Mouse (Mus musculus) forebrain, postnatal 0 days (tissue): Measurements from ENCODE around the gene Hibch. TPM values are rescaled to one million over a fixed set of nuclear protein-coding genes. Genes with fewer than 3 reads are reported as not detected.

Experiments
- ATAC-seq: fragments of 200-750 bp; cut with Nextera tagmentation; 2 replicates; pipeline ENCODE4 v1.8.0; 2017; ENCODE audit warnings: mild to moderate bottlenecking, moderate library complexity
- DNase-seq: peaks from one replicate; pipeline ENCODE4 v3.0.0-alpha.2; 2015
- H3K27ac ChIP-seq: fragments of 300-500 bp; sonication (generic); 2 replicates; pipeline ENCODE4 v1.5.1; 2014; ENCODE audit warnings: low read depth, mild to moderate bottlenecking, antibody characterized with exemption, low read length, moderate library complexity, mixed read lengths
- H3K27me3 ChIP-seq: fragments of 300-500 bp; sonication (generic); 2 replicates; pipeline ENCODE4 v1.6.1; 2014; ENCODE audit warnings: mild to moderate bottlenecking, low read length, mixed read lengths; ENCODE audit not compliant: insufficient read depth
- H3K36me3 ChIP-seq: fragments of 300-500 bp; sonication (generic); 2 replicates; pipeline ENCODE4 v1.6.1; 2014; ENCODE audit warnings: mild to moderate bottlenecking, moderate library complexity; ENCODE audit not compliant: insufficient read depth
- H3K4me1 ChIP-seq: fragments of 300-500 bp; sonication (generic); 2 replicates; pipeline ENCODE4 v1.6.1; 2014; ENCODE audit warnings: antibody characterized with exemption; ENCODE audit not compliant: insufficient read depth
- H3K4me2 ChIP-seq: fragments of 300-500 bp; sonication (generic); 2 replicates; pipeline ENCODE4 v1.6.1; 2014; ENCODE audit warnings: low read depth, mild to moderate bottlenecking, moderate library complexity
- H3K4me3 ChIP-seq: fragments of 300-500 bp; sonication (generic); 2 replicates; pipeline ENCODE4 v1.5.1; 2014; ENCODE audit warnings: low read depth, low read length, mixed read lengths
- H3K9ac ChIP-seq: fragments of 300-500 bp; sonication (generic); 2 replicates; pipeline ENCODE4 v1.6.1; 2014; ENCODE audit warnings: mild to moderate bottlenecking
- H3K9me3 ChIP-seq: fragments of 300-500 bp; sonication (generic); 2 replicates; pipeline ENCODE4 v1.6.1; 2016; ENCODE audit warnings: low read length
- CTCF ChIP-seq: sonication (generic); IDR thresholded peaks from 2 replicates; pipeline ENCODE4 v1.5.1; 2016; ENCODE audit warnings: antibody characterized with exemption, control low read depth, low read depth
- WGBS: fragments of 180-500 bp; shearing (Covaris S2); extraction: QIAGEN DNeasy Blood & Tissue Kit; methylation state at CpG from one replicate; pipeline ENCODE4 v1.1.7; 2014; 5-methylcytosine and 5-hydroxymethylcytosine counted together
- polyA plus RNA-seq: library from polyadenylated mRNA; unstranded; fragments of >200 nt; fragmentation: Nextera tagmentation; extraction: Ambion mirVana; gene quantifications from 2 replicates; pipeline ENCODE4 v1.2.1, GENCODE M21; 2015
- total RNA-seq: library from RNA; depleted of rRNA; stranded (reverse); fragments of >200 nt; gene quantifications from 2 replicates; pipeline ENCODE4 v1.2.3, GENCODE M21; 2014

Gene Hibch
- total and polyA plus RNA-seq, 2 experiments from 2014 or later, result 12.8 to 15.2 TPM

DNA sequence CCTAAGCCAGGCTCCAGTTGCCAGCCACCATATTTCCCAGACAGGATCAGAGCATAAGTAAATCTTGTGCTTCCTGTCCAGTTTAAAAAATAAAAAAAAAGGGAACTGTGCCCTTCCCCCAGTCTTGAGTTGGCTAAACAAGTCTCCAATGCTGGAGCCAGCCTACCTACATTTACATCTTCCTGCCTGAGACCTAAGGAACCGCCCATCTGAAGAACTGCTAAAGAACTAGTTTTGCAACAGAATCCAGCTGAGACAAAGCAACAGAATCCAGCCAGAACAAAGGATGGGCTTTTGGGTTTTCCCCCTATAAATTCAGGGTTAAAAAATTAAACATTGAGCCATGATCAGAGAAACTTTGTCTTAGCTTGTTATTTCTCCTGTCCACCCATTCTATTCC lies 94.3 kb downstream of the Hibch start:
- ATAC-seq, result no peak
- Histone ChIP-seq H3K4me1 (no peaks in the 10 kb centered on the region), H3K9ac (no peak overlapping the region), H3K27me3 (no peaks in the 10 kb centered on the region), H3K4me2 (no peak overlapping the region), H3K9me3 (no peaks in the 10 kb centered on the region), H3K4me3 (no peak overlapping the region), H3K27ac (no peak overlapping the region), H3K36me3 (no peaks in the 10 kb centered on the region)
- 100% methylated on average over 1 of the region's 1 CpGs for WGBS
- TF ChIP-seq CTCF, result no peak
- DNase-seq, result no peak

DNA sequence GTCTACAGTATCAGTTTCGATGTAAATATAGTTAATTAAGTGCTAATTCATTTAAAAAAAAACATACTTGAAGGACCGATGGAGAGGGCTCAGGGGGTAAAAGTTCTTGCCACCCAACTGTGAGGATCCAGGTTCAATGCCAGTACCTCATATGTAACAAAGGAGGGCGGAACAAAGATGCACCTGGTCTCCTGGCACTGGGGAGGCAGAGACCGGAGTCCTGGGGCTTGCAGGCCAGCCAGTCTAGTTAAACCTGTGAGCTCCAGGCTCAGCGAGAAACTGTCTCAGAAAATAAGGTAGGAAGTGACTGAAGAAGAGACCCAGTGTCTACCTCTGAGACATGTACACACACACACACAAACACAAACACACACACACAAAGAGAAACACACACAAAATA lies 103.2 kb downstream of the Hibch start:
- no peak for DNase-seq
- Histone ChIP-seq H3K4me1 (0 out of 2 replicates have a peak, but pooled peaks cover under 1% of the 10 kb centered on the region), H3K27me3 (no peaks in the 10 kb centered on the region), H3K9me3 (no peaks in the 10 kb centered on the region), H3K4me2 (no peak overlapping the region), H3K4me3 (no peak overlapping the region), H3K27ac (no peak overlapping the region), H3K9ac (no peak overlapping the region), H3K36me3 (no peaks in the 10 kb centered on the region)
- no peak for ATAC-seq
- 90% methylated on average over 5 of the region's 5 CpGs for WGBS
- TF ChIP-seq CTCF, result no peak

DNA sequence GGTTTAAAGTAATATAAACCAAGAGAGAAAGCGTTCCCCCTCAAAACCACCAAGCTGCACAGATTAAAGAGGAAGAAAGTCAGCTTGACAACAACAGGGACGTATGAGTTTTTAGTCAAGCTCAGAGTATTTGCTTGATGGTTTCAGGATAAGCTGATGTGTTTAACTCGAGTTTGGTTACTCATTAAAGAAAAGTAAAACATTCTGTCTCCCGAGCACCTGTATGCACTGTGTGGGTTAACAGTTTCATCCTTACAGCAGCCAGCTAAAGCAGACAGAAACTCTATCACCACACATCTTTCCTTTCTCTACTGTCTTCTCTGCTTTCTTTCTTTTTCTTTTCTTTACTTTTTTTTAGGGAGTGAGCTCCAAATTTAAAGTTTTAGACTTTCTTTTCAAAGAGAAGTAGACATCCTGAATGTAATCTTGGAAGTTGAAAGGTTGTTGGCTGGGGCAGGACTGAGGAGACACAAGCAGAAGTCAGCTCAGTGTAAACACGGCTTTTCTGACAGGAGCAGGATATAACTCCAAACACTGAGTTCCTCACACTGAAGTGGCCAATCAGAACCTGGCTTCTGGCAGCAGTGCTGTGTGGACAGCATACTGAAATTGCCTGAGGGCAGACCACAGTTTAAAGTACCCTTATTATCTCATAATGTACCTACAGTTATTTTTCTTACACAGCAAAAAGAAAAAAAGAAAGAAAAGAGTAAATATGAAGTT lies 106.6 kb downstream of the Hibch start:
- 0 out of 2 replicates have a peak, but pooled peaks cover 5% of the 10 kb centered on the region for H3K4me1 ChIP-seq
- ATAC-seq (no peak), DNase-seq (no peak)
- H3K9me3 ChIP-seq, result no peaks in the 10 kb centered on the region
- H3K36me3 ChIP-seq, result no peaks in the 10 kb centered on the region
- 49% methylated on average over 5 of the region's 5 CpGs for WGBS
- TF ChIP-seq CTCF, result no peak
- no peak overlapping the region for H3K27ac ChIP-seq
- H3K9ac ChIP-seq, result no peak overlapping the region
- H3K4me3 ChIP-seq, result no peak overlapping the region; the same call in 1 of the 2 replicates
- H3K4me2 ChIP-seq, result peak overlapping the region; percentile 99; the same call in 1 of the 2 replicates
- H3K27me3 ChIP-seq, result no peaks in the 10 kb centered on the region

DNA sequence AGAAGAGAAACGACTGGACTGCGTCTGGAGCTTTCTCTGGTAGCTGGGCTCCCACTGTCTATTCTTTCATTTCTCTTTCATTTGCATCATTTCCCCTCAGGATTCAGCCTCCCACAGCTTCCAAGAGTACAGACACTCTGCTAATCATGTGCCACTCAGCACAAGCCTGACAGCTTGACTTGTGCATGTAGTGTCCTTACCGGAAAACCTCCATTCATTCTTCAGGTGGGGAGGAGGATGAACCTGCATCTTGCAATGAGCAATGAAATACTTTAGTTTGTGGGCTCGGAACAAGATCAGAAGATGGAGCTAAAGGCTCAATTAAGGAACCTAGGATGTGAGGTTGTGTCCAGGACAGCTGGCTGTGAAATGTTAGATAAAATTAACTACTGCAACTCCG lies 107.4 kb downstream of the Hibch start:
- ATAC-seq, result peak; percentile 73
- H3K9ac ChIP-seq, result peak overlapping the region; percentile 67
- TF ChIP-seq CTCF, result peak; percentile 52
- no peaks in the 10 kb centered on the region for H3K36me3 ChIP-seq
- peak overlapping the region; percentile 59 for H3K4me3 ChIP-seq
- 2% methylated on average over 5 of the region's 5 CpGs for WGBS
- no peaks in the 10 kb centered on the region for H3K27me3 ChIP-seq
- DNase-seq, result peak; percentile 63
- H3K9me3 ChIP-seq, result no peaks in the 10 kb centered on the region
- no peak overlapping the region for H3K27ac ChIP-seq
- 0 out of 2 replicates have a peak, but pooled peaks cover 5% of the 10 kb centered on the region for H3K4me1 ChIP-seq
- peak overlapping the region; percentile 99 for H3K4me2 ChIP-seq

DNA sequence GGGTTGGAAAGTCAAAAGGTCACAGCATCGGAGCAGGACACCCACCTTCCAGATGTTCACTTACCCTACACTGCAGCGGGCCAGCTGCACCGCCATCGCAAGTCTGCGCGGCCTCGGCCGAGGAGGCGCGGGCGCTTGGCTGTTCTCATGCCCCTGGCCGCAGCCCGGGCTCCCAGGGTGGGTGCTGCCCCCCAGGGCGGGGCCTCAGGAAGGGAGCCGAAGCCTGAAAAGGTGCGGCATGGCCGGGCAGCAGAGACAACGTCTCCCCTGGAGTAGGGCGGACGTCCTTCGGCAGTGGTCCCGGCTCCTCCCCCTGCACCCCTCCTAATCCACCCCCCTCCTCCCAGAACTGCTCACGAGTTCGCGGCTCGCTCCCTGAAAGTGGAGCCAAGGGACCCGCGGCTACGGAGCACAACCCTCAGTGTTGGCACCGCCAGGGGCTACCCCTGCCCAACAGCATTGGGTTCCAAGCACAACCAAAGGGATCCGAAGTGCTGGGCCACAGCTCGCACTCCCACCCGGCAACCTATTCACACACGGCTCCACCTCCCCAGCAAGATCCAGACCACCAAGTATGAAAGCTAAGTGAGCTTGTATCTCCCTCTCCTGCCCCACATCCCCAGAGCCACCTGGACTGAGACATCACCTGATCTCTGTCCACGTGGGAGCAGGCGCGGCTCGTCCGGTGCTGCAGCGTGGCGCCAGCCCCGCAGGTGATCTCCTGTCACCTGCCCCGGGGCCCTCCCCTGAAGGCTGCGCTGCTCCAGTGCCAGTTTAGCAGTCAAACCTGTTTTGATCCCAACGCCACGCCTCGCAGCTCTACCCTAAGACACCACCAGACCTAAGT lies 108.0 kb downstream of the Hibch start:
- DNase-seq (peak; percentile 39), ATAC-seq (peak; percentile 79)
- WGBS, result 2% methylated on average over 47 of the region's 47 CpGs

DNA sequence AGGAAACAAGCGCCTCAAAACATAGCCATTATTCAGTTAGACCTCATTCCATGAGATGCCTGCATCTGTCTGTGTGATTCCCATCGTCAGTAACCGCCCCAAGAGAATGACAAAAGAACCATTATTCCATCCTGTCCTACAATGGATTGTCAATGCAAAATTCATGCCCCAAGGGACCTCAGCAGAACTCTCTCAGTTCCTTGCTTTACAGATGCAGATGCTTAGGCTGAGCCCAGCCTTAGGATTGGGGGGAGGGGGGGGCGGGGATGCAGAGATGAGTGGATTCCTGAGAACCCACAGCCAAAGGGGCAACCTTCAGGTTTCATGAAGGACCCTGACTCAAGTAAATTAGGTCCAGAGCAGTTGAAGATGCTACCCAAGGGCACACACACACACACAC lies 108.8 kb downstream of the Hibch start:
- H3K4me1 ChIP-seq, result 0 out of 2 replicates have a peak, but pooled peaks cover 5% of the 10 kb centered on the region
- H3K4me3 ChIP-seq, result peak overlapping the region; percentile 59
- H3K36me3 ChIP-seq, result no peaks in the 10 kb centered on the region
- H3K4me2 ChIP-seq, result peak overlapping the region; percentile 99
- no peaks in the 10 kb centered on the region for H3K27me3 ChIP-seq
- 15% methylated on average over 4 of the region's 4 CpGs for WGBS
- H3K9ac ChIP-seq, result peak overlapping the region; percentile 67; the same call in 1 of the 2 replicates
- TF ChIP-seq CTCF, result no peak
- ATAC-seq (no peak), DNase-seq (no peak)
- H3K9me3 ChIP-seq, result no peaks in the 10 kb centered on the region
- H3K27ac ChIP-seq, result no peak overlapping the region

More for the DNA sequence above, 108.0 kb downstream of the Hibch start:
- Histone ChIP-seq H3K27ac (peak overlapping the region; percentile 62), H3K9me3 (no peaks in the 10 kb centered on the region), H3K36me3 (no peaks in the 10 kb centered on the region), H3K27me3 (no peaks in the 10 kb centered on the region), H3K4me3 (peak overlapping the region; percentile 59), H3K4me2 (peak overlapping the region; percentile 99), H3K9ac (peak overlapping the region; percentile 67), H3K4me1 (0 out of 2 replicates have a peak, but pooled peaks cover 5% of the 10 kb centered on the region)
- TF ChIP-seq CTCF, result no peak

DNA sequence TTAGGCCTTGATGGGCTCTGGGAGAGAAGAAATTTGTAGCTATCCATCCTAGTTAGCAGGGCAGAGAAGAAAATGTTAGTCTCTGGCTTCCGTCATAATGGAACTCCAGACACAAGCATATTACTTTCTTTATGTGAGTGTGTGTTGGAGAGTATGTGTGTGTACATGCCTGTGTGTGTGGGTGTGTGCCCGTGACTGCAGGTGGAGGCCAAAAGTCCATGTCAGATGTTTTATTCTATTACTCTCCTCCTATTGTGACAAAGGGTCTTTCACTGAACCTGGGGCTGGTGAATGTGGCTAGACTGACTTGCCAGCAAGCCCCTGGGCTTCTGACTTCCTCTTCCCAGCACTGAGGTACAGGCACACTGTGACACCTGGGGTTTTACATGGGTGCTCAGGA lies 109.7 kb downstream of the Hibch start:
- no peak overlapping the region for H3K9ac ChIP-seq
- no peak overlapping the region for H3K4me2 ChIP-seq
- ATAC-seq (no peak), DNase-seq (no peak)
- no peak for TF ChIP-seq CTCF
- 88% methylated on average over 2 of the region's 2 CpGs for WGBS
- no peaks in the 10 kb centered on the region for H3K36me3 ChIP-seq
- no peaks in the 10 kb centered on the region for H3K9me3 ChIP-seq
- no peak overlapping the region for H3K27ac ChIP-seq
- no peak overlapping the region for H3K4me3 ChIP-seq
- H3K27me3 ChIP-seq, result no peaks in the 10 kb centered on the region
- H3K4me1 ChIP-seq, result 0 out of 2 replicates have a peak, but pooled peaks cover 5% of the 10 kb centered on the region
